Mouse (Mus musculus): Measurements from ENCODE around the gene Sde2. TPM values are rescaled to one million over a fixed set of nuclear protein-coding genes. Genes with fewer than 3 reads are reported as not detected.

The Sde2 gene
- total RNA-seq, 2 experiments from 2014 or later = 30.5 to 30.7 TPM

GRCm38 (mm10) chr1:180917053-180917452, 66.1 kb downstream of the Sde2 start:
- no peak for DNase-seq (ENCODE audit: low spot score in 2 of 2)

Other genes with a start within 250 kb of the Sde2 start
- gene Lin9, start 210.0 kb upstream of the Sde2 start, total RNA-seq (2021) = 10 to 100 TPM; 12.2 to 12.3 TPM
- under 1 TPM in 1 of 2 experiments, not detected in 1; 0.17 TPM for gene Mixl1, start 154.1 kb upstream of the Sde2 start, total RNA-seq (2021)
- 10 to 100 TPM; 42.6 to 46.5 TPM for gene Acbd3, start 125.1 kb upstream of the Sde2 start, total RNA-seq (2021)
- 1,000 to 10,000 TPM; 1,038 to 1,039 TPM for gene H3f3a, start 37.2 kb upstream of the Sde2 start, total RNA-seq (2021)
- gene Lefty2, start 42.0 kb downstream of the Sde2 start, total RNA-seq (2021) = under 1 TPM; 0.39 to 0.45 TPM
- 10 to 100 TPM; 43.6 to 43.7 TPM for gene Pycr2, start 53.2 kb downstream of the Sde2 start, total RNA-seq (2021)
- 1 to 10 TPM; 1.4 to 2.7 TPM for gene Lefty1, start 83.9 kb downstream of the Sde2 start, total RNA-seq (2021)
- 10 to 100 TPM; 32.2 to 33.0 TPM for gene Tmem63a, start 91.2 kb downstream of the Sde2 start, total RNA-seq (2021)
- gene Ephx1, start 169.8 kb downstream of the Sde2 start, total RNA-seq (2021) = 10 to 100 TPM; 85.8 to 86.5 TPM
- gene 9130409I23Rik, start 200.1 kb downstream of the Sde2 start, total RNA-seq (2021) = not detected